Mouse (Mus musculus) right cerebral cortex, adult 18-20 months (tissue): Measurements from ENCODE around the gene Dlk2.

ENCODE experiments used
- DNase-seq: peaks from one replicate; pipeline ENCODE4 v3.0.0; 2022; ENCODE audit warnings: mixed read lengths

Gene Dlk2

GRCm38 (mm10) chr17:46273803-46274236, 23.4 kb upstream of the Dlk2 start:
- DNase-seq: no peak

DNA sequence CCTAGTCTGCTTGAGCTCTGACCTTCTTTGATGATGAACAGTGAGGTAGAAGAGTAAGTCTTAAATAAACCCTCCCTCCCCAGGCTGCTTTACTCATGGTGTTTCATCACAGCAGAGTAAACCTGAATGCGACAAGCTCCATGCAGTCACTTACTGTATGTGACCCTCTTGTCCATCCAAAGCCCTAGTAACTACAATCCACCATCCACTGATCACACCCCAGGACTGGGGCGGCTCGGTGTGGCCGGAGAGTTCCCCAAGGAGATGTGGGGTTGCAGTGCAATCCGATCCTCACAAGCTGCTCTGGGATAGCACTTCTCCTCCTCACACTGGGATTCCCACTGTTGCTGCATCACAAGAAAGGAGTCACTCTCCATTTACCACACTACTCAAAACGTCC, 22.8 kb upstream of the Dlk2 start:
- no peak for DNase-seq

DNA sequence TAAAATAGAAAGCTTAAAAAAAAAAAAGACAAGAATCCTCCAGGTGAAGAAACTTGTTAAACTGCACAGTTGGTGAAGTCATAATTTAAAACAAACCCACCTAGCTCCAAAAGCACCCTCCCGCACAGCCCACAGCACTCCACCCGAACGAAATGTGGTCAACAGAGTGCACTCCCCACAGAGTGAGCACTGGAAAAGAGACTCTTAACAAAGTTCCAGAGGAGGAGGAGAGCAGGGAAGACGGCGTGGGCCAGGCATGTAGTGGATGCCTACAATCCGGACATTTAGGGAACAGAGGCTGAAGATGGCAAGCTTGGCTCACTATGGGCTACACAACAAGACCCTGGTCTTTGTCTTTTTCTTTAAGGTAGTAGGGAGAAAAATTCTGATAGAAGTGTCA, 22.2 kb upstream of the Dlk2 start:
- DNase-seq: no peak

- DNase-seq: no peak
Measured at GRCm38 (mm10) chr17:46275506-46275905, 21.7 kb upstream of the Dlk2 start.

- no peak for DNase-seq
Measured at GRCm38 (mm10) chr17:46277586-46277985, 19.6 kb upstream of the Dlk2 start.

- no peak for DNase-seq
Measured at GRCm38 (mm10) chr17:46278011-46278765, 19.0 kb upstream of the Dlk2 start.

- peak; percentile 86 for DNase-seq
Measured at GRCm38 (mm10) chr17:46282483-46283123, 14.6 kb upstream of the Dlk2 start, which contains the start of gene Tjap1. Tjap1 (minus strand) TSS chr17:46283026.

DNA sequence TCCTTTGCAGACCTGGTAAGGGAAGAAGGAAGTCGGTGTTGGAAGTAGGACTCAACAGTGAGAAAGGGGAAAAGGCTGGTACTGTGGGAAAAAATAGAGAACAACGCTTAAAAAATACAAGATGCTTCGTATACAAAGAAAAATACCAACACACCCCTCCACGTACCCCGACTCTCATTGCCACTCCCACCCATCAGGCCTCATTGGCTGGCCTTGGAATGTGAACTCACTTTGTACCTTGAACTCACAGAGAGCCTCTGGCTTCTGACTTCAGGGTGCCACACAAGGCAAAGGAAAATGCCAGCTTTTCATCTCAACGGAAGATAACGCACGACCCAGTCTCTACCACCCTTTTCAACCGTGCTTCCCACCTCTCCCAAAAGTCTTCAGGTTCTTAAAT, 14.1 kb upstream of the Dlk2 start:
- DNase-seq: no peak

DNA sequence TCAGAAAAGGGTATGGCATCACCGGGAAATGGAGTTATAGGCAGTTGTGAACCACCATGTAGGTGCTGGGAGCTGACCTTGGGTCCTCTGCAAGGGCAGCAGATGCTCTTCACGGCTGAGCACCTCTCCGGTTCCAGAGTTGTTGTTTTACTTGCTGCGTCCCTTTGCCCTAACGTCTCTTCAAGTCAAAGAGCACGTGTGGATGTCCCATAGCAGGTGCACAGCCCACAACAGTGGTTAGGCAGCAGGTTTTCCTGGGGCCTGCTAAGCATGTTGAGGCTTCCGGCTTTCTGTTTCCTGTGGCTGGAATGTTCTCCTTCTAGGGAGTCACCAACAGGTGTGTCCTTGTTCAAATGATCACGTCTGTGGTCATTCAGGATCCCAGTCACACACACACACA, 13.3 kb upstream of the Dlk2 start:
- no peak for DNase-seq

DNA sequence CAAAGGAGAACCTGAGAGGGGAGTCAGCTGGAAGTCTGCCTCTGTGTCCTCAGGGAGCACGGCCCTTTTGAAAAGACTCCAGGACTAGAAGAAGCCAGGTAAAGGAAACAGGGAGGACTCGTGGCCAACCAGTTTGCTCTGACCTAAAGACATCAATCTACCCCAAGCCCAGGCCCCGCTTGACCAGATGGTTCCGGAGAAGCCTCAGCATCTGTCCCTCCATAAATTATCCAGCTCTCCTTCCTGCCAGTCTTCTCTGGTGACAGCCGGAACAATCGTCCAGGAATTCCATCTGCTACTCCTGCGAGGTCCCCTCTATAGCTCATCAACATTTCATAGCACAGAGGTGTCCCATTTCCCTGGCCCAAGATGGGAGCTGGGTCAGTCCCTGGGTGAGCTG, 12.6 kb upstream of the Dlk2 start:
- no peak for DNase-seq

DNA sequence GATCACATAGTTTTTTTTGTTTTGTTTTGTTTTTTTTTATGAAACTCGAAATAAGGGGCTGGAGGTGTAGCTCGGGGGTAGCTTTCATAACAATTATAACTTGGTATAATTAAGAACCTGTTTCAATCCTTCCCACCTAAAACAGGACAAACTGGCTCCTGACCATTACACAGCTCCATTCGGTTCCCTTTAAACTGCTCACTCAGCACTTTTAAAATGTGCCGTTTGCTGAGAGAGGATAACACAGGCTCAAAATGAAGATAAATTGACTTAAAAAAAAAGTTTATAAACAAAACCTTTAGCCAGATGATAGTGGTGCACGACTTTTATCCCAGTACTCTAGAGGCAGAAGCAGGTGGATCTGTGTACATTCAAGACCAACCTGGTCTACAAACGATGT, 11.8 kb upstream of the Dlk2 start:
- no peak for DNase-seq

- DNase-seq: no peak
Measured at GRCm38 (mm10) chr17:46287678-46288095, 9.5 kb upstream of the Dlk2 start.

DNA sequence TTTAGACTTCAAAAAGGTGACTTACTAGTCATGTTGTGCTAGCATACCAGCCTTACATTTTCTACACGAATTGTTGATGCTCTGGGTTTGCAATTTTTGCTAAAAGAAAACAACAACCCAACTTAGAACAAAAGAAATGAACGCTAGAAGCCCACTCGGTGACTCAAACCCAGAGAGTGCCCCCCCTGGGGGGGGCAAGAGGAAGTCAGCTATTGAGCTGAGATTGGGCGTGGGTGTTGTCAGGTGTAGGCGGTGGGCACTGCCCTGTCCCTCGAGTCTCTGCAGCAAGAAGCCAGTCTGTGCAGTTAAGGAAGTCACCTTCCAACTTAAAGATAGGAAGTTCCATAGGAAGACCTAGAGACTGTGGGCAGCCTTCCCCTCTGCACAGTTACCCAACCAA, 620 bp upstream of the Dlk2 start:
- no peak for DNase-seq

DNA sequence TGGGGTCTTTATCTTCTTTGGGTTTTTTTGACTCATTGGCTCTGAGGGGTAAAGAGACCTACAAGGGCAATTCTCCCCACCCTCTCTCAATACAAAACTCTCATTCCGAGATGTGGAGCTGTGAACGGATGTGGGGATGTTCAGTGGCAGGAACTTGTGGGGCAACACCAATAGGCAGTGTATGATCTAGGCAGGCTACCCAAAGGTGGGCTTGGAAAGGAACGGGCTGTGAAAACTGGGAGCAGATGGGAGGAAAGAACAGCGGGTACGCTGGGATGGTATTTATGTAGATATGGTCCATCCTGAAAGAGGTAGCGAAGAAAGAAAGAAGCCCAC, 225 bp upstream of the Dlk2 start:
- DNase-seq: no peak

GRCm38 (mm10) chr17:46298220-46298913, 1.1 kb downstream of the Dlk2 start:
- DNase-seq: peak; percentile 90

DNA sequence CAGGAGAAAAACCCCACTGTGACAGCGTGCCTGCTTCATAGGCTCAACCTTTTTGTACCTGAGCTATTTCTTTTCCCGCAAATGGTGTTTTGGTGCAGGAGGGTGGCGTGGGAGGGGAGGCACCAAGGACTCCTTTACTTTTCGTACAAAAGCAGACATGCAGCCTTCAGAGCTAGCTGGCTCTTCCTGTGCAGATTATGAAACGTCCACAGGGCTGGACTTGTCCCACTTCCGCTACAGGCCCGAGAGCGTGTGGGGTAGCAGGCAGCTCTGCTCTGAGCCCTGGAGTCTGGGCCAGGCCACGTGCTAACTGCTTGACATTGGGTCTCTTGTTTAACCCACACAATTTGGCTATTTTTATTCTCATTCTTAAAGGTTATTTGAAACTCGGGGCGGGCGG, 4.7 kb downstream of the Dlk2 start:
- peak; percentile 57 for DNase-seq

DNA sequence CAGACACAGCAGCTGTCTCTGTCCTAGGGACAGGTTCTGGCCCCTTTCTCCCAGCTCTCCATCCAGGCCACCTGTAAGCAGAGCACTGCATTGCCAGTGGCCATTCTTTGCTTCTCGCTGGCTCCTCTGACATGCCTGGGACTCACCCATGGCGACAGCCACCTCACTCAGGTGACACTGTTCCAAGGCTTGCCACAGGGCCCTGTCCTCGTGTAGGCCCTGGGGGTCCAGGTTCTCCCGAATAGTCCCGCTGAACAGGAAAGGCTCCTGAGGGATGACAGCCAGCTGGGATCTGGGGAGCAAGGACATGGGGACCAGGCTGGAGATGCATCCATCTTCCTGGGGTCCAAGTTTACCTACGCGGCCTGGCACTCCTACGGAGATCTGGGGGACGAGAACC, 7.0 kb downstream of the Dlk2 start:
- no peak for DNase-seq

- DNase-seq: no peak
Measured at GRCm38 (mm10) chr17:46306956-46307355, 9.7 kb downstream of the Dlk2 start.

- DNase-seq: no peak
Measured at GRCm38 (mm10) chr17:46309835-46310234, 12.6 kb downstream of the Dlk2 start.

GRCm38 (mm10) chr17:46310515-46310914, 13.3 kb downstream of the Dlk2 start:
- DNase-seq: no peak

- DNase-seq: no peak
Measured at GRCm38 (mm10) chr17:46313135-46313715, 16.0 kb downstream of the Dlk2 start.

- DNase-seq: no peak
Measured at GRCm38 (mm10) chr17:46315813-46316212, 18.6 kb downstream of the Dlk2 start.

DNA sequence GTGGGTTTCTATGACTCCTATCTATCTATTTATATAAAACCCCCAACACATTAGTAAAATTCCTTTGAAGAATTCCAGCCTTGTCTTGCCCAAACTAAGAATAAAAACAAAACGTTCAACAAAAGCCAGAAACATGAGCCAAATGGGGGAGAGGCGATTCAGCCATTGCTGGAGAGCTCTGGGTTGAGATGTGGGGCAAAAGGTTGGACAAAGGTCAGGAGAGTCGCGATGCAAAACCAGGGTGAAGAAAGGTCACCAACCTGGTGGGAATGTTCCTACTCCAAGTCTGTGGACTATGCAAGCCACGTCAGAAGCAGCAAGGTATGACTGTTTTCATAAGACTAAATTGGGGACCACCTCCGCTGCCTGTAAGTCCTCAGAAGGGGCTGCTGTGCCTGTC, 23.3 kb downstream of the Dlk2 start:
- DNase-seq: no peak
